Mouse (Mus musculus): ENCODE measurements around the gene Nisch. TPM values are rescaled to one million over a fixed set of nuclear protein-coding genes. Genes with fewer than 3 reads are reported as not detected.

The Nisch gene
- 419 and 436 TPM in 2 replicates for polyA plus RNA-seq (2016; fragmentation: Nextera tagmentation; extraction: Ambion mirVana)

GRCm38 (mm10) chr14:31216846-31217245 is at the start of gene Nisch:
Nisch (minus strand) TSS chr14:31216946.
- no peak for ATAC-seq (ENCODE audit: low FRiP score, low read depth)
- Histone ChIP-seq H3K4me1 (peaks cover 17% of the 10 kb centered on the region), H3K27me3 (replicated peaks) (no peaks in the 10 kb centered on the region), H3K4me3 (no peak within 1 kb of the TSS; the same call in 1 of the 2 replicates), H3K27ac (no peak within 1 kb of the TSS), H3K9ac (no peak within 1 kb of the TSS), H3K9me3 (no peaks in the 10 kb centered on the region), H3K36me3 (no peaks in the 10 kb centered on the region), H3K4me2 (replicated peaks) (peak within 1 kb of the TSS; percentile 38)
- WGBS: 63% methylated on average over 2 of the region's 2 CpGs

GRCm38 (mm10) chr14:31260932-31261331 is 44.2 kb upstream of the Nisch start:
- peaks cover 66% of the 10 kb centered on the region for H3K36me3 ChIP-seq
- 95% methylated on average over 9 of the region's 9 CpGs for WGBS

GRCm38 (mm10) chr14:31260374-31260773 is 43.6 kb upstream of the Nisch start:
- no peak for ATAC-seq (ENCODE audit: low FRiP score, low read depth)
- Histone ChIP-seq H3K27me3 (replicated peaks) (no peaks in the 10 kb centered on the region), H3K4me1 (no peaks in the 10 kb centered on the region), H3K36me3 (peaks cover 72% of the 10 kb centered on the region), H3K9me3 (no peaks in the 10 kb centered on the region), H3K27ac (no peak overlapping the region), H3K4me3 (no peak overlapping the region), H3K9ac (no peak overlapping the region), H3K4me2 (replicated peaks) (no peak overlapping the region)
- WGBS: 96% methylated on average over 4 of the region's 4 CpGs

More at GRCm38 (mm10) chr14:31260932-31261331, 44.2 kb upstream of the Nisch start:
- Histone ChIP-seq H3K27ac (no peak overlapping the region), H3K9me3 (no peaks in the 10 kb centered on the region), H3K27me3 (replicated peaks) (no peaks in the 10 kb centered on the region), H3K4me3 (no peak overlapping the region), H3K4me1 (no peaks in the 10 kb centered on the region), H3K4me2 (replicated peaks) (no peak overlapping the region), H3K9ac (no peak overlapping the region)
- ATAC-seq (ENCODE audit: low FRiP score, low read depth): no peak

- Histone ChIP-seq H3K9me3 (no peaks in the 10 kb centered on the region), H3K27me3 (replicated peaks) (no peaks in the 10 kb centered on the region), H3K4me3 (no peak overlapping the region), H3K4me2 (replicated peaks) (no peak overlapping the region), H3K9ac (no peak overlapping the region), H3K4me1 (no peaks in the 10 kb centered on the region), H3K27ac (no peak overlapping the region), H3K36me3 (peaks cover 90% of the 10 kb centered on the region)
- no peak for ATAC-seq (ENCODE audit: low FRiP score, low read depth)
- 95% methylated on average over 14 of the region's 14 CpGs for WGBS
Measured at GRCm38 (mm10) chr14:31258476-31259050, 41.8 kb upstream of the Nisch start.

GRCm38 (mm10) chr14:31252091-31252490 is 35.3 kb upstream of the Nisch start:
- Histone ChIP-seq H3K27ac (no peak overlapping the region), H3K9me3 (no peaks in the 10 kb centered on the region), H3K36me3 (peaks cover 40% of the 10 kb centered on the region), H3K4me2 (replicated peaks) (peak overlapping the region; percentile 89), H3K4me3 (peak overlapping the region; percentile 95), H3K27me3 (replicated peaks) (no peaks in the 10 kb centered on the region), H3K4me1 (peaks cover 20% of the 10 kb centered on the region), H3K9ac (peak overlapping the region; percentile 96)
- WGBS: 93% methylated on average over 5 of the region's 5 CpGs
- ATAC-seq (ENCODE audit: low FRiP score, low read depth): no peak

GRCm38 (mm10) chr14:31251626-31252025 is 34.9 kb upstream of the Nisch start:
- Histone ChIP-seq H3K27ac (0 out of 2 replicates have a peak overlapping the region, but pooled peaks have one; percentile 82), H3K4me3 (peak overlapping the region; percentile 95), H3K9ac (peak overlapping the region; percentile 96), H3K4me1 (peaks cover 20% of the 10 kb centered on the region), H3K4me2 (replicated peaks) (peak overlapping the region; percentile 89), H3K27me3 (replicated peaks) (no peaks in the 10 kb centered on the region), H3K9me3 (no peaks in the 10 kb centered on the region), H3K36me3 (peaks cover 35% of the 10 kb centered on the region)
- 2% methylated on average over 18 of the region's 18 CpGs for WGBS
- no peak for ATAC-seq (ENCODE audit: low FRiP score, low read depth)

- Histone ChIP-seq H3K27ac (peak within 1 kb of the TSS; percentile 82), H3K4me1 (peaks cover 20% of the 10 kb centered on the region), H3K4me2 (replicated peaks) (peak within 1 kb of the TSS; percentile 89), H3K4me3 (peak within 1 kb of the TSS; percentile 95), H3K36me3 (peaks cover 30% of the 10 kb centered on the region), H3K9ac (peak within 1 kb of the TSS; percentile 96), H3K9me3 (no peaks in the 10 kb centered on the region), H3K27me3 (replicated peaks) (no peaks in the 10 kb centered on the region)
- under 1% methylated on average over 75 of the region's 75 CpGs for WGBS
- peak; percentile 92 for ATAC-seq (ENCODE audit: low FRiP score, low read depth)
Measured at GRCm38 (mm10) chr14:31251084-31251604, 34.4 kb upstream of the Nisch start, which contains the start of the genes Phf7 and Bap1. Phf7 (minus strand) TSS chr14:31251317. Bap1 (plus strand) TSS chr14:31251450.

- Histone ChIP-seq H3K4me1 (peaks cover 20% of the 10 kb centered on the region), H3K4me2 (replicated peaks) (peak overlapping the region; percentile 89), H3K9ac (peak overlapping the region; percentile 96), H3K36me3 (peaks cover 23% of the 10 kb centered on the region), H3K27ac (peak overlapping the region; percentile 82), H3K4me3 (peak overlapping the region; percentile 95), H3K27me3 (replicated peaks) (no peaks in the 10 kb centered on the region), H3K9me3 (no peaks in the 10 kb centered on the region)
- 21% methylated on average over 38 of the region's 38 CpGs for WGBS
- ATAC-seq (ENCODE audit: low FRiP score, low read depth): peak; percentile 34
Measured at GRCm38 (mm10) chr14:31250222-31251083, 33.7 kb upstream of the Nisch start.

GRCm38 (mm10) chr14:31248396-31248795 is 31.6 kb upstream of the Nisch start:
- Histone ChIP-seq H3K36me3 (peaks cover 3% of the 10 kb centered on the region), H3K9me3 (no peaks in the 10 kb centered on the region), H3K27me3 (replicated peaks) (no peaks in the 10 kb centered on the region), H3K9ac (no peak overlapping the region), H3K27ac (no peak overlapping the region), H3K4me1 (peaks cover 20% of the 10 kb centered on the region), H3K4me3 (no peak overlapping the region), H3K4me2 (replicated peaks) (no peak overlapping the region)
- 92% methylated on average over 6 of the region's 6 CpGs for WGBS
- ATAC-seq (ENCODE audit: low FRiP score, low read depth): no peak

GRCm38 (mm10) chr14:31245946-31246345 is 29.2 kb upstream of the Nisch start:
- 92% methylated on average over 1 of the region's 1 CpGs for WGBS
- Histone ChIP-seq H3K9me3 (no peaks in the 10 kb centered on the region), H3K4me2 (replicated peaks) (no peak overlapping the region), H3K4me3 (no peak overlapping the region), H3K36me3 (no peaks in the 10 kb centered on the region), H3K9ac (no peak overlapping the region), H3K4me1 (peaks cover 6% of the 10 kb centered on the region; the same call in 1 of the 2 replicates), H3K27me3 (replicated peaks) (no peaks in the 10 kb centered on the region), H3K27ac (no peak overlapping the region)
- ATAC-seq (ENCODE audit: low FRiP score, low read depth): no peak

- H3K27me3 ChIP-seq (replicated peaks): no peaks in the 10 kb centered on the region
- no peak overlapping the region for H3K4me3 ChIP-seq
- ATAC-seq (ENCODE audit: low FRiP score, low read depth): no peak
- no peaks in the 10 kb centered on the region for H3K4me1 ChIP-seq
- WGBS: 86% methylated on average over 1 of the region's 1 CpGs
- no peaks in the 10 kb centered on the region for H3K9me3 ChIP-seq
- H3K27ac ChIP-seq: no peak overlapping the region
- no peak overlapping the region for H3K4me2 ChIP-seq (replicated peaks)
- H3K9ac ChIP-seq: no peak overlapping the region
- H3K36me3 ChIP-seq: no peaks in the 10 kb centered on the region
Measured at GRCm38 (mm10) chr14:31244777-31245176, 28.0 kb upstream of the Nisch start.

GRCm38 (mm10) chr14:31240528-31240927 is 23.8 kb upstream of the Nisch start:
- Histone ChIP-seq H3K9me3 (no peaks in the 10 kb centered on the region), H3K27me3 (replicated peaks) (no peaks in the 10 kb centered on the region), H3K4me2 (replicated peaks) (no peak overlapping the region), H3K9ac (no peak overlapping the region), H3K4me1 (no peaks in the 10 kb centered on the region), H3K4me3 (no peak overlapping the region), H3K27ac (no peak overlapping the region), H3K36me3 (no peaks in the 10 kb centered on the region; the same call in 1 of the 2 replicates)
- no peak for ATAC-seq (ENCODE audit: low FRiP score, low read depth)
- 73% methylated on average over 3 of the region's 3 CpGs for WGBS

All from neural tube, embryonic 12.5 days (tissue).